Mouse (Mus musculus): ENCODE results near the gene Col4a4. TPM values are rescaled to one million over a fixed set of nuclear protein-coding genes. Genes with fewer than 3 reads are reported as not detected.

Gene Col4a4
- 1 to 10 TPM; 3.7 to 5.0 TPM for total RNA-seq (2021)
- 2.2 and 3.1 TPM in 2 replicates for polyA plus RNA-seq (2012; rRNA removed)
- long read RNA-seq, partial matches to known transcripts = 0 of 4 reads
- long read RNA-seq, other reads (novel, unspliced or antisense) = 4 of 4 reads

GRCm38 (mm10) chr1:82586713-82587399 lies at the start of gene Col4a4, which contains the start of gene Col4a3:
Gene Col4a4 (minus strand): TSS chr1:82586849.
Gene Col4a3 (plus strand): TSS chr1:82586921.
- Histone ChIP-seq H3K79me2 (replicated peaks; ENCODE audit: control insufficient read depth, insufficient read depth, low read length) (no peaks in the 10 kb centered on the region), H3K27ac (peak within 1 kb of the TSS; percentile 42), H3K27me3 (ENCODE audit: control insufficient read depth, insufficient read depth, low read length) (no peaks in the 10 kb centered on the region), H3K9ac (ENCODE audit: low read depth, low read length) (peak within 1 kb of the TSS; percentile 56), H3K4me3 (peak within 1 kb of the TSS; percentile 47), H3K4me1 (ENCODE audit: control insufficient read depth, insufficient read depth, low read length) (peaks cover 3% of the 10 kb centered on the region), H3K36me3 (ENCODE audit: control insufficient read depth, insufficient read depth, low read length) (no peaks in the 10 kb centered on the region)
- intact Hi-C loops (cut with DNase I) = no loop called here
- peak; percentile 75 for DNase-seq
- WGBS = 3% methylated on average over 34 of the region's 34 CpGs
- no peak for TF ChIP-seq POLR2A (IDR thresholded peaks at IDR 0.05; ENCODE audit: insufficient read depth, low read depth, low read length)
- no peak for TF ChIP-seq CTCF (IDR thresholded peaks at IDR 0.05)
- no peak for TF ChIP-seq EP300 (IDR thresholded peaks at IDR 0.05; ENCODE audit: insufficient read depth, low read depth, low read length)

- Histone ChIP-seq H3K36me3 (ENCODE audit: control insufficient read depth, insufficient read depth, low read length) (no peaks in the 10 kb centered on the region), H3K9ac (ENCODE audit: low read depth, low read length) (no peak overlapping the region), H3K27ac (no peak overlapping the region), H3K4me3 (no peak overlapping the region), H3K79me2 (replicated peaks; ENCODE audit: control insufficient read depth, insufficient read depth, low read length) (no peaks in the 10 kb centered on the region), H3K27me3 (ENCODE audit: control insufficient read depth, insufficient read depth, low read length) (no peaks in the 10 kb centered on the region), H3K4me1 (ENCODE audit: control insufficient read depth, insufficient read depth, low read length) (peaks cover 4% of the 10 kb centered on the region)
- intact Hi-C loops (cut with DNase I) = no loop called here
- WGBS = 50% methylated on average over 4 of the region's 4 CpGs
- TF ChIP-seq CTCF (IDR thresholded peaks at IDR 0.05) = no peak
- no peak for TF ChIP-seq POLR2A (IDR thresholded peaks at IDR 0.05; ENCODE audit: insufficient read depth, low read depth, low read length)
- TF ChIP-seq EP300 (IDR thresholded peaks at IDR 0.05; ENCODE audit: insufficient read depth, low read depth, low read length) = no peak
- DNase-seq = peak in 1 of 2 experiments; percentile 38
These were observed 49.7 kb upstream of the Col4a4 start for GRCm38 (mm10) chr1:82636321-82636720.

- H3K36me3 ChIP-seq (ENCODE audit: control insufficient read depth, insufficient read depth, low read length) = no peaks in the 10 kb centered on the region
- no peak for DNase-seq
- intact Hi-C loops (cut with DNase I) = no loop called here
- 92% methylated on average over 9 of the region's 9 CpGs for WGBS
- no peaks in the 10 kb centered on the region for H3K27me3 ChIP-seq (ENCODE audit: control insufficient read depth, insufficient read depth, low read length)
- no peak overlapping the region for H3K4me3 ChIP-seq
- TF ChIP-seq CTCF (IDR thresholded peaks at IDR 0.05) = no peak
- TF ChIP-seq EP300 (IDR thresholded peaks at IDR 0.05; ENCODE audit: insufficient read depth, low read depth, low read length) = no peak
- TF ChIP-seq POLR2A (IDR thresholded peaks at IDR 0.05; ENCODE audit: insufficient read depth, low read depth, low read length) = no peak
- no peak overlapping the region for H3K9ac ChIP-seq (ENCODE audit: low read depth, low read length)
- H3K79me2 ChIP-seq (replicated peaks; ENCODE audit: control insufficient read depth, insufficient read depth, low read length) = no peaks in the 10 kb centered on the region
- H3K27ac ChIP-seq = no peak overlapping the region
- peaks cover 4% of the 10 kb centered on the region for H3K4me1 ChIP-seq (ENCODE audit: control insufficient read depth, insufficient read depth, low read length)
These were observed 48.6 kb upstream of the Col4a4 start for GRCm38 (mm10) chr1:82635254-82635620.

DNA sequence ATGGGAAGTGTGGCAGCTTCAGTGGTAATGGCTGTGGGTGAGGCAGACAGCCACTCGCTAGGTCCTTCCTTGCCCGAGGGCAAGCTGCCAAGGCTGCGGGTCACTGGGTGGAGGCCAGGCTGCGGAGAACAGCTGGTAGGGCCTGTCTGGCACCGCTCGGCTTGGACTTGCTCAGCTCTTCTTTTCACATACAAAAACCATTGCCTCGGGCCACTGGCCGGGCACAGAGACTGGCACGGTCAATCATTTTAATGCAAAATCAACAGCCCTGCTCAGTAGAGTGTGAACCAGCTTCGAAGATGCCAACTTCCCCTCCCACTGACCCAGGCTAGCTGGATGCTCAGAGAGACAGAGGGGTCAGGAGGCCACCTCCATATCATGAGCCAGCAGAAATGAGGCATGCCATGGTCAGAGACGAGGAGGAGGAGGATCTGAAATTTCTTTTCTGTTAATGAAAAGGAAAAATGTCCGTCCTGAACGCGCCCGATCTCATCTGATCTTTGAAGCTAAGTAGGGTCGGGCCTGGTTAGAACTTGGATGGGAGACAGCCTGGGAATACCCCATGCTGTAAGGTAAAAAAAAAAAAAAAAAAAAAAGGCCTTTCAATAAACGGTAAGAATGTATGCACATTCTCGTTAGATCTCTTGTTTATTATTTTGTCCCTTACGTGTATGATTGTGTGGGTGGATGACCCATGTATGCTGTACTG lies 48.0 kb upstream of the Col4a4 start:
- H3K4me3 ChIP-seq = no peak overlapping the region
- H3K4me1 ChIP-seq (ENCODE audit: control insufficient read depth, insufficient read depth, low read length) = peaks cover 4% of the 10 kb centered on the region
- intact Hi-C loops (cut with DNase I) = no loop called here
- H3K27me3 ChIP-seq (ENCODE audit: control insufficient read depth, insufficient read depth, low read length) = no peaks in the 10 kb centered on the region
- no peak for TF ChIP-seq CTCF (IDR thresholded peaks at IDR 0.05)
- no peak for TF ChIP-seq EP300 (IDR thresholded peaks at IDR 0.05; ENCODE audit: insufficient read depth, low read depth, low read length)
- TF ChIP-seq POLR2A (IDR thresholded peaks at IDR 0.05; ENCODE audit: insufficient read depth, low read depth, low read length) = no peak
- peak; percentile 68 to 76 for DNase-seq
- H3K27ac ChIP-seq = no peak overlapping the region
- WGBS = 70% methylated on average over 19 of the region's 19 CpGs
- H3K9ac ChIP-seq (ENCODE audit: low read depth, low read length) = no peak overlapping the region
- H3K79me2 ChIP-seq (replicated peaks; ENCODE audit: control insufficient read depth, insufficient read depth, low read length) = no peaks in the 10 kb centered on the region
- H3K36me3 ChIP-seq (ENCODE audit: control insufficient read depth, insufficient read depth, low read length) = no peaks in the 10 kb centered on the region

- H3K4me1 ChIP-seq (ENCODE audit: control insufficient read depth, insufficient read depth, low read length) = peaks cover 3% of the 10 kb centered on the region
- no peak for TF ChIP-seq CTCF (IDR thresholded peaks at IDR 0.05)
- TF ChIP-seq POLR2A (IDR thresholded peaks at IDR 0.05; ENCODE audit: insufficient read depth, low read depth, low read length) = no peak
- TF ChIP-seq EP300 (IDR thresholded peaks at IDR 0.05; ENCODE audit: insufficient read depth, low read depth, low read length) = no peak
- H3K9ac ChIP-seq (ENCODE audit: low read depth, low read length) = no peak overlapping the region
- intact Hi-C loops (cut with DNase I) = no loop called here
- H3K36me3 ChIP-seq (ENCODE audit: control insufficient read depth, insufficient read depth, low read length) = no peaks in the 10 kb centered on the region
- no peak overlapping the region for H3K4me3 ChIP-seq
- DNase-seq = no peak
- H3K27me3 ChIP-seq (ENCODE audit: control insufficient read depth, insufficient read depth, low read length) = no peaks in the 10 kb centered on the region
- no peaks in the 10 kb centered on the region for H3K79me2 ChIP-seq (replicated peaks; ENCODE audit: control insufficient read depth, insufficient read depth, low read length)
- H3K27ac ChIP-seq = no peak overlapping the region
- 39% methylated on average over 6 of the region's 6 CpGs for WGBS
These were observed 44.6 kb upstream of the Col4a4 start for GRCm38 (mm10) chr1:82631169-82631792.
